ENCODE assay signal across 21 mouse cellular contexts in genomic region chr13:55437111-55437629, GRCm38 (mm10). TPM values are rescaled to one million over a fixed set of nuclear protein-coding genes. Genes with fewer than 3 reads are reported as not detected.
DNase-seq lines count a peak whose midpoint lies in the region; TF ChIP-seq lines count a peak whose summit lies in the region.
"Not testable (repeated sequence)": the region's sequence is repeated elsewhere in the genome, so short reads cannot be mapped to it uniquely, and the experiment has no call there.
"Had no signal": no experiment of that assay in that cellular context is flagged by ENCODE, and none has a peak within 500 bp of the region (broad histone marks: within the 10 kb centered on the region; RNA-seq: fewer than 3 reads in every experiment).

No protein-coding gene starts in this region.

- TF ChIP-seq POLR2A in MEL (IDR thresholded peaks at IDR 0.05; ENCODE audit: control insufficient read depth in 1 of 2, insufficient read depth in 1 of 2, low read depth in 1 of 2, low read length in 2 of 2, poor library complexity in 1 of 2): not testable (repeated sequence)

- TF ChIP-seq CTCF in MEL (IDR thresholded peaks at IDR 0.05 in 2 of 3, conservative IDR thresholded peaks at IDR 0.05 in 1 of 3; ENCODE audit: control insufficient read depth in 1 of 3, insufficient read depth in 1 of 3, low read depth in 2 of 3, low read length in 3 of 3, poor library complexity in 1 of 3, severe bottlenecking in 1 of 3): not testable (repeated sequence)

- not testable (repeated sequence) for H3K27ac ChIP-seq in MEL (ENCODE audit: control insufficient read depth, low read depth, low read length)

- TF ChIP-seq RAD21 in MEL (IDR thresholded peaks at IDR 0.05; ENCODE audit: low read depth, low read length): not testable (repeated sequence)

- H3K9me3 ChIP-seq in MEL (replicated peaks; ENCODE audit: insufficient read depth, low read length): not testable (repeated sequence)

- DNase-seq in 416B (ENCODE audit: low read depth): peak; percentile 48
- peak; percentile 38 for DNase-seq in MEL (ENCODE audit: low read depth, low spot score)
- DNase-seq in heart, adult 11 months: peak; percentile 94
- DNase-seq in naive thymus-derived CD4-positive, alpha-beta T cell, adult 2 months (ENCODE audit: low read depth): peak; percentile 48
- DNase-seq in spleen, postnatal 36 days (ENCODE audit: low spot score in 2 of 2): peak; percentile 74 to 81

- H3K36me3 ChIP-seq in MEL (ENCODE audit: control insufficient read depth in 1 of 2, insufficient read depth in 2 of 2, low read length in 2 of 2): not testable (repeated sequence)

- not testable (repeated sequence) for H3K27me3 ChIP-seq in MEL (ENCODE audit: control insufficient read depth in 1 of 2, insufficient read depth in 2 of 2, low read length in 2 of 2)

- not testable (repeated sequence) for H3K9ac ChIP-seq in MEL (ENCODE audit: control insufficient read depth, low read depth, low read length, poor library complexity, severe bottlenecking)

- not testable (repeated sequence) for H3K4me1 ChIP-seq in MEL (ENCODE audit: control insufficient read depth in 1 of 2, insufficient read depth in 2 of 2, low read length in 2 of 2)

- H3K79me2 ChIP-seq in MEL (ENCODE audit: control insufficient read depth, insufficient read depth, low read length, poor library complexity): not testable (repeated sequence)

- TF ChIP-seq EP300 in MEL (IDR thresholded peaks at IDR 0.05; ENCODE audit: low read depth in 1 of 2, low read length in 2 of 2): not testable (repeated sequence)

- H3K4me3 ChIP-seq in MEL (ENCODE audit: control insufficient read depth in 1 of 2, insufficient read depth in 1 of 2, low read depth in 2 of 2, low read length in 2 of 2): not testable (repeated sequence)

RNA-seq across cellular contexts. Expression of gene Grk6, which starts 7.7 kb away (rescaled TPM):
- total RNA-seq in MEL (2012; rRNA removed): 75.9 and 83.2 TPM in 2 replicates
- polyA plus RNA-seq in MEL (2012; ENCODE audit: insufficient read depth in 1 of 2, insufficient read length in 2 of 2, low read depth in 1 of 2, low replicate concordance in 2 of 2, missing spikeins in 1 of 2): 10 to 100 TPM in 1 of 2 experiments, not detected in 1; 96.7 TPM

RNA-seq across cellular contexts. Expression of gene F12, which starts 10.6 kb away (rescaled TPM):
- total RNA-seq in MEL (2012; rRNA removed): not detected in 2 replicates
- polyA plus RNA-seq in MEL (2012; ENCODE audit: insufficient read depth in 1 of 2, insufficient read length in 2 of 2, low read depth in 1 of 2, low replicate concordance in 2 of 2, missing spikeins in 1 of 2): not detected
- total RNA-seq: adrenal gland, adult 18-20 months; CH12.LX; forebrain, postnatal 0 days had no signal
- polyA plus RNA-seq: activated CD4-positive, CD25-positive, alpha-beta regulatory T cell, adult 4 months; CD4-positive, CD25-positive, alpha-beta regulatory T cell, adult 4 months; embryonic facial prominence, embryonic 10.5 days; embryonic facial prominence, embryonic 14.5 days; forebrain, embryonic 11.5 days; forebrain, embryonic 13.5 days; forebrain, embryonic 15.5 days; G1E had no signal

RNA-seq across cellular contexts. Expression of gene Pfn3, which starts 22.1 kb away (rescaled TPM):
- not detected in 2 replicates for total RNA-seq in MEL (2012; rRNA removed)
- not detected for polyA plus RNA-seq in MEL (2012; ENCODE audit: insufficient read depth in 1 of 2, insufficient read length in 2 of 2, low read depth in 1 of 2, low replicate concordance in 2 of 2, missing spikeins in 1 of 2)
- total RNA-seq: adrenal gland, adult 18-20 months; adrenal gland, adult 8-10 months; adrenal gland, postnatal 14 days; adrenal gland, postnatal 36 days; CH12.LX; forebrain, postnatal 0 days; G1E had no signal
- polyA plus RNA-seq: activated CD4-positive, CD25-positive, alpha-beta regulatory T cell, adult 4 months; CD4-positive, CD25-positive, alpha-beta regulatory T cell, adult 4 months; cerebellum, adult 2 months; embryonic facial prominence, embryonic 10.5 days; embryonic facial prominence, embryonic 12.5 days; forebrain, embryonic 11.5 days; forebrain, embryonic 13.5 days; forebrain, embryonic 15.5 days; G1E had no signal

RNA-seq across cellular contexts. Expression of gene Prr7, which starts 26.9 kb away (rescaled TPM):
- 2.4 and 2.7 TPM in 2 replicates for total RNA-seq in MEL (2012; rRNA removed)
- 1 to 10 TPM in 1 of 2 experiments, not detected in 1; 8.7 TPM for polyA plus RNA-seq in MEL (2012; ENCODE audit: insufficient read depth in 1 of 2, insufficient read length in 2 of 2, low read depth in 1 of 2, low replicate concordance in 2 of 2, missing spikeins in 1 of 2)
- polyA plus RNA-seq: activated CD4-positive, CD25-positive, alpha-beta regulatory T cell, adult 4 months; CD4-positive, CD25-positive, alpha-beta regulatory T cell, adult 4 months had no signal

RNA-seq across cellular contexts. Expression of gene Slc34a1, which starts 39.2 kb away (rescaled TPM):
- not detected in 2 replicates for total RNA-seq in MEL (2012; rRNA removed)
- not detected for polyA plus RNA-seq in MEL (2012; ENCODE audit: insufficient read depth in 1 of 2, insufficient read length in 2 of 2, low read depth in 1 of 2, low replicate concordance in 2 of 2, missing spikeins in 1 of 2)
- total RNA-seq: adrenal gland, adult 8-10 months; adrenal gland, postnatal 36 days; CH12.LX had no signal
- polyA plus RNA-seq: activated CD4-positive, CD25-positive, alpha-beta regulatory T cell, adult 4 months; CD4-positive, CD25-positive, alpha-beta regulatory T cell, adult 4 months; cerebellum, adult 2 months; embryonic facial prominence, embryonic 10.5 days; embryonic facial prominence, embryonic 12.5 days; embryonic facial prominence, embryonic 14.5 days; forebrain, embryonic 11.5 days; forebrain, embryonic 13.5 days; forebrain, embryonic 15.5 days; forebrain, postnatal 0 days; G1E had no signal

Comparison
In these comparisons a context has a peak if more than half of its experiments do, and no peak if none do; other contexts are left out.
1. DNase-seq: peak in every context shown above with its lines; median percentile 94 in heart, adult 11 months; 78 in spleen, postnatal 36 days; 48 in 416B; 48 in naive thymus-derived CD4-positive, alpha-beta T cell, adult 2 months; 38 in MEL.